Mouse (Mus musculus) hematopoietic stem cell, adult 5-6 weeks (primary cell): ENCODE data around the gene Clhc1. TPM values are rescaled to one million over a fixed set of nuclear protein-coding genes. Genes with fewer than 3 reads are reported as not detected.

Experiments used
- ATAC-seq, 2 experiments: fragments of 125-278 bp in 1 of 2; replicated peaks in 1 of 2; 2 replicates each; pipeline ENCODE4 v1.8.0; 2016 to 2017; ENCODE audit warnings: inconsistent platforms in 2 of 2, mild to moderate bottlenecking in 2 of 2, moderate number of reproducible peaks in 2 of 2, low read depth in 1 of 2, moderate TSS enrichment in 1 of 2; ENCODE audit not compliant: low FRiP score in 2 of 2, poor library complexity in 2 of 2, severe bottlenecking in 2 of 2, insufficient read depth in 1 of 2, low TSS enrichment in 1 of 2
- total RNA-seq: library from RNA; stranded (forward); fragments of 172-1452, 232-1000 nt; gene quantifications from 2 replicates; pipeline ENCODE4 v1.2.3, GENCODE M21; 2017

The Clhc1 gene
- total RNA-seq, 1 experiment from 2014 or later = not detected

DNA sequence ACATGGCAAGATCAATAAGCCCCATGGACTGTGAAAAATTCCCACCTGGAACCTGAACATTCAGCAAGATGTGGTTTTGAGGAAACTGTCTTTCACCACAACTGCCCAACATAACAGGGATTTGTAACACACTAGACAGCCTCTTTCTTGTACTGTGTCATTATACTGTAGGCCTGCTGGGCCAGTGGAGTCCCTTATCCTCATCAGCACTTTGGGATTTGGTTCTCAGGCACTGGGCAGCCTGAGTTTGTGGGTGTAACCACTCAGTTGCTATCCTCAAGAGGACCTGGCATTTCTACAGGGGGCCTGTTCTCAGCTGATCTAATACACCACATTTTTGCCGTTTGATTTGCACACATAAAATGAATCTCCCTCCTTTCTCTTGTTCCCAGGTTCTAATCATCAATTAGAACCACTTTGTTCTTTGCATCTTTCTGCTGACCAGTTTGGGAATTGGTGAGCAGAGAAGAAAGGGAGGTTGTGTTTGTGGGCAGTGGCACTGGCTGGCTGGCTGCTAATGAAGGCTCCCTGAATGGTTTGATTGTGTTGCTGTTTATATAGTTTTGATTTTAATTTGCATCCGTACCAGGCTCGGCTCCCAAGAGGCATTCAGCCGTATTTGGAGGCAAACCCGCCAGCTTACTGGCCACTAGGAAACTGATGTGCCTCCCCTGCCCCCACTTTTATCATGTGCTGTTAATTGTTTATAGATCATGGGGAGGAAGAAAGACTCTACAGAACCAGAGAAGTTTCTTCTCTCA lies 74.5 kb downstream of the Clhc1 start:
- no peak for ATAC-seq

- no peak for ATAC-seq
Observed at GRCm38 (mm10) chr11:29623327-29623726, 75.6 kb downstream of the Clhc1 start.

DNA sequence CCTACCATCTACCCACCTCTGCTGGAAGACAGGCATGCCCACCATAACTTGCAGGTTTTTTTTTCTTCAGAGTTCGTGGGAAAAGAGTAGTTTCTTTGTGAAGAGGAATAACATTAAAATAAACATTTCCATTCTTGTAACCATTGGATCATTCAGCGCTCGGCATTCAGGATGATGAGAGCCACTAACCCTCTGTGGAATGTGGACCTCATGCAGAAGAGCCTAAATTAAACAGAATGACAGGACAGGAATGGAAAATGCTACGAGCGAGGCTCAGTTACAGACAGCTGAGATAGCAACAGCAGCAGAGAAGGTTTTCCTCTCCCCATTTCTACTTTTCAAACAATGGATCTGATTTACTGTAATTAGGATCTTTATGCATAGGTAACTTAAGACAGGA lies 78.8 kb downstream of the Clhc1 start:
- no peak for ATAC-seq

- no peak for ATAC-seq
Observed at GRCm38 (mm10) chr11:29627706-29628105, 80.0 kb downstream of the Clhc1 start.

Other genes with a start within 250 kb of the Clhc1 start
- 38.1 and 53.1 TPM in 2 replicates for gene Ccdc88a, start 174.3 kb upstream of the Clhc1 start, total RNA-seq
- gene Prorsd1, start 32.9 kb upstream of the Clhc1 start, total RNA-seq = 50.8 and 60.4 TPM in 2 replicates
- gene Mtif2, start 21.5 kb upstream of the Clhc1 start, total RNA-seq = 66.2 and 80.5 TPM in 2 replicates
- 774 and 1,451 TPM in 2 replicates for gene Rps27a, start 159 bp downstream of the Clhc1 start, total RNA-seq
- gene Rtn4, start 145.0 kb downstream of the Clhc1 start, total RNA-seq = 126 and 139 TPM in 2 replicates